Mouse (Mus musculus): ENCODE results near the gene Arfgap2. TPM values are rescaled to one million over a fixed set of nuclear protein-coding genes. Genes with fewer than 3 reads are reported as not detected.
A peak's percentile ranks its signal among the peaks of the same experiment; 100 is the strongest.

Arfgap2 gene
- total and polyA plus RNA-seq, 2 experiments from 2014 or later: 51.1 to 53.0 TPM

GRCm38 (mm10) chr2:91281366-91281765, 16.6 kb downstream of the Arfgap2 start:
- no peak for ATAC-seq (ENCODE audit: low FRiP score)
- TF ChIP-seq CTCF (IDR thresholded peaks at IDR 0.05): no peak
- Histone ChIP-seq H3K4me2 (ENCODE audit: low read depth, low read length, poor library complexity, severe bottlenecking) (no peak overlapping the region), H3K36me3 (ENCODE audit: insufficient read depth, low read length) (peaks cover 22% of the 10 kb centered on the region), H3K9ac (replicated peaks; ENCODE audit: low read length, poor library complexity, severe bottlenecking) (no peak overlapping the region), H3K27ac (ENCODE audit: low read depth, low read length) (no peak overlapping the region), H3K4me1 (ENCODE audit: insufficient read depth, low read length) (no peaks in the 10 kb centered on the region), H3K27me3 (ENCODE audit: insufficient read depth, low read length) (no peaks in the 10 kb centered on the region), H3K4me3 (ENCODE audit: low read depth, low read length) (no peak overlapping the region), H3K9me3 (ENCODE audit: low read length) (no peaks in the 10 kb centered on the region)
- no peak for DNase-seq (ENCODE audit: low spot score)
- WGBS: 39% methylated on average over 5 of the region's 5 CpGs

GRCm38 (mm10) chr2:91283972-91284371, 19.2 kb downstream of the Arfgap2 start:
- no peaks in the 10 kb centered on the region for H3K27me3 ChIP-seq (ENCODE audit: insufficient read depth, low read length)
- ATAC-seq (ENCODE audit: low FRiP score) (no peak), DNase-seq (ENCODE audit: low spot score) (no peak)
- peaks cover 7% of the 10 kb centered on the region; the same call in 1 of the 2 replicates for H3K36me3 ChIP-seq (ENCODE audit: insufficient read depth, low read length)
- no peak overlapping the region for H3K4me2 ChIP-seq (ENCODE audit: low read depth, low read length, poor library complexity, severe bottlenecking)
- H3K4me1 ChIP-seq (ENCODE audit: insufficient read depth, low read length): no peaks in the 10 kb centered on the region
- no peak for TF ChIP-seq CTCF (IDR thresholded peaks at IDR 0.05)
- H3K27ac ChIP-seq (ENCODE audit: low read depth, low read length): no peak overlapping the region
- H3K9me3 ChIP-seq (ENCODE audit: low read length): no peaks in the 10 kb centered on the region
- 76% methylated on average over 3 of the region's 3 CpGs for WGBS
- H3K9ac ChIP-seq (replicated peaks; ENCODE audit: low read length, poor library complexity, severe bottlenecking): no peak overlapping the region
- no peak overlapping the region for H3K4me3 ChIP-seq (ENCODE audit: low read depth, low read length)

- H3K4me1 ChIP-seq (ENCODE audit: insufficient read depth, low read length): no peaks in the 10 kb centered on the region
- H3K4me2 ChIP-seq (ENCODE audit: low read depth, low read length, poor library complexity, severe bottlenecking): no peak overlapping the region
- no peak overlapping the region for H3K27ac ChIP-seq (ENCODE audit: low read depth, low read length)
- H3K27me3 ChIP-seq (ENCODE audit: insufficient read depth, low read length): no peaks in the 10 kb centered on the region
- DNase-seq (ENCODE audit: low spot score) (peak; percentile 72), ATAC-seq (ENCODE audit: low FRiP score) (peak; percentile 53)
- peaks cover 7% of the 10 kb centered on the region; the same call in 1 of the 2 replicates for H3K36me3 ChIP-seq (ENCODE audit: insufficient read depth, low read length)
- H3K9me3 ChIP-seq (ENCODE audit: low read length): no peaks in the 10 kb centered on the region
- H3K9ac ChIP-seq (replicated peaks; ENCODE audit: low read length, poor library complexity, severe bottlenecking): no peak overlapping the region
- TF ChIP-seq CTCF (IDR thresholded peaks at IDR 0.05): no peak
- no peak overlapping the region for H3K4me3 ChIP-seq (ENCODE audit: low read depth, low read length)
- WGBS: 46% methylated on average over 13 of the region's 13 CpGs
Observed at GRCm38 (mm10) chr2:91284375-91285199, 19.8 kb downstream of the Arfgap2 start.

GRCm38 (mm10) chr2:91285885-91286505, 21.2 kb downstream of the Arfgap2 start:
- 13% methylated on average over 7 of the region's 7 CpGs for WGBS

GRCm38 (mm10) chr2:91287563-91287962, 22.8 kb downstream of the Arfgap2 start:
- DNase-seq (ENCODE audit: low spot score) (no peak), ATAC-seq (ENCODE audit: low FRiP score) (no peak)
- no peak overlapping the region for H3K4me3 ChIP-seq (ENCODE audit: low read depth, low read length)
- peaks cover 3% of the 10 kb centered on the region; the same call in 1 of the 2 replicates for H3K36me3 ChIP-seq (ENCODE audit: insufficient read depth, low read length)
- WGBS: 81% methylated on average over 6 of the region's 6 CpGs
- TF ChIP-seq CTCF (IDR thresholded peaks at IDR 0.05): no peak
- no peak overlapping the region for H3K4me2 ChIP-seq (ENCODE audit: low read depth, low read length, poor library complexity, severe bottlenecking)
- H3K4me1 ChIP-seq (ENCODE audit: insufficient read depth, low read length): no peaks in the 10 kb centered on the region
- no peak overlapping the region for H3K9ac ChIP-seq (replicated peaks; ENCODE audit: low read length, poor library complexity, severe bottlenecking)
- no peaks in the 10 kb centered on the region for H3K9me3 ChIP-seq (ENCODE audit: low read length)
- no peaks in the 10 kb centered on the region for H3K27me3 ChIP-seq (ENCODE audit: insufficient read depth, low read length)
- H3K27ac ChIP-seq (ENCODE audit: low read depth, low read length): no peak overlapping the region

More at GRCm38 (mm10) chr2:91285885-91286505, 21.2 kb downstream of the Arfgap2 start:
- no peak overlapping the region for H3K4me3 ChIP-seq (ENCODE audit: low read depth, low read length)
- H3K9ac ChIP-seq (replicated peaks; ENCODE audit: low read length, poor library complexity, severe bottlenecking): no peak overlapping the region
- peak; percentile 97 for TF ChIP-seq CTCF (IDR thresholded peaks at IDR 0.05)
- H3K27ac ChIP-seq (ENCODE audit: low read depth, low read length): no peak overlapping the region
- DNase-seq (ENCODE audit: low spot score) (peak; percentile 84), ATAC-seq (ENCODE audit: low FRiP score) (no peak)
- H3K9me3 ChIP-seq (ENCODE audit: low read length): no peaks in the 10 kb centered on the region
- no peaks in the 10 kb centered on the region for H3K4me1 ChIP-seq (ENCODE audit: insufficient read depth, low read length)
- H3K4me2 ChIP-seq (ENCODE audit: low read depth, low read length, poor library complexity, severe bottlenecking): no peak overlapping the region
- no peaks in the 10 kb centered on the region for H3K27me3 ChIP-seq (ENCODE audit: insufficient read depth, low read length)
- peaks cover 7% of the 10 kb centered on the region; the same call in 1 of the 2 replicates for H3K36me3 ChIP-seq (ENCODE audit: insufficient read depth, low read length)

All from midbrain, postnatal 0 days (tissue).